Mouse (Mus musculus) embryonic facial prominence, embryonic 10.5 days (tissue): ENCODE measurements around the gene Thrb. TPM values are rescaled to one million over a fixed set of nuclear protein-coding genes. Genes with fewer than 3 reads are reported as not detected.

Source experiments
- DNase-seq: peaks from one replicate; pipeline ENCODE4 v3.0.0-alpha.2; 2017; ENCODE audit warnings: low spot score
- H3K27ac ChIP-seq: fragments of 300-500 bp; sonication (generic); replicated peaks from 2 replicates; pipeline ENCODE4 v1.5.1; 2016; ENCODE audit warnings: mild to moderate bottlenecking
- H3K27me3 ChIP-seq: fragments of 300-500 bp; sonication (generic); replicated peaks from 2 replicates; pipeline ENCODE4 v1.6.1; 2016; ENCODE audit warnings: low read depth, mild to moderate bottlenecking; ENCODE audit not compliant: poor library complexity, severe bottlenecking
- H3K36me3 ChIP-seq: fragments of 300-500 bp; sonication (generic); replicated peaks from 2 replicates; pipeline ENCODE4 v1.6.1; 2016; ENCODE audit warnings: mild to moderate bottlenecking, moderate library complexity
- H3K4me1 ChIP-seq: fragments of 300-500 bp; sonication (generic); 2 replicates; pipeline ENCODE4 v1.6.1; 2016
- H3K4me3 ChIP-seq: fragments of 300-500 bp; sonication (generic); 2 replicates; pipeline ENCODE4 v1.5.1; 2016; ENCODE audit warnings: mild to moderate bottlenecking, moderate library complexity
- H3K9me3 ChIP-seq: fragments of 300-500 bp; sonication (generic); 2 replicates; pipeline ENCODE4 v1.6.1; 2016; ENCODE audit warnings: mild to moderate bottlenecking
- WGBS: fragments of 180-500 bp; shearing (Covaris S2); methylation state at CpG from one replicate; pipeline ENCODE4 v1.1.7; 2016; 5-methylcytosine and 5-hydroxymethylcytosine counted together
- polyA plus RNA-seq: library from polyadenylated mRNA; unstranded; fragments of >200 nt; fragmentation: Nextera tagmentation; extraction: Ambion mirVana; gene quantifications from 2 replicates; pipeline ENCODE4 v1.2.1, GENCODE M21; 2016

Thrb gene
- polyA plus RNA-seq = 1.2 and 1.5 TPM in 2 replicates

DNA sequence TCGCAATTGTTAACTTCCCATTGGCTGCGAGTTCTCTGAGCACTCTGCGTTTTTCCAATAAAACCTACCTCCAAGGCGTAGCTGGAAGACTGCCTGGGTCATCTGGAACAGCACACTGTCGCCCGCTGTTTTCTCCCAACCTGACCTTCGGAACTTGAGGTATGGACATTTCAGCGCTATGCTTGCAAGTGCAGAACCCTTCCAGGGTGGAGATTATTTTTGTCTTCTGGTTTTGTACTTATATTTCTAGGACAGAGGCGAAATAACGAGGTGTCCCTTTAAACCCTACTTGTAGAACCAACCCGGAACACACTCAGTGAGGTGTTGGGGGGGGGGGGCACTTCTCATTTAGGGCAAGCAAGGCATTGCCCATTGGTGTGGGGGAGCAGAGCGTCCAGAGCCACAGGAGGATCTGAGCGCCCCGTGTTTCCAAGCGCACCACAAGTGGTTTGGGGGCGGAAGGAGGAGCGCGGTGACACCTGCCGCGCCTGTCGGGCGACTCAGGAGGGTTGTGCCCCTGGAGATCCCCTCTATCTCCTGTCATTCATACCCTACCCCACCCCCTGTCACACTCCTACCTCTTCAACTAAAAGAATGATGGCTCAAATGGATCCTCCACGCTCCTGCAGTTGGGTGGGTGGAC, at the start of gene Thrb:
TSS of gene Thrb (plus strand) at position 576 of the 643 bp plus-strand sequence.
- Histone ChIP-seq H3K4me3 (peak within 1 kb of the TSS; percentile 75), H3K36me3 (no peaks in the 10 kb centered on the region), H3K9me3 (no peaks in the 10 kb centered on the region), H3K27ac (peak within 1 kb of the TSS; percentile 61), H3K4me1 (peaks cover 22% of the 10 kb centered on the region), H3K27me3 (peaks cover 46% of the 10 kb centered on the region)
- 1% methylated on average over 23 of the region's 23 CpGs for WGBS
- DNase-seq = no peak

DNA sequence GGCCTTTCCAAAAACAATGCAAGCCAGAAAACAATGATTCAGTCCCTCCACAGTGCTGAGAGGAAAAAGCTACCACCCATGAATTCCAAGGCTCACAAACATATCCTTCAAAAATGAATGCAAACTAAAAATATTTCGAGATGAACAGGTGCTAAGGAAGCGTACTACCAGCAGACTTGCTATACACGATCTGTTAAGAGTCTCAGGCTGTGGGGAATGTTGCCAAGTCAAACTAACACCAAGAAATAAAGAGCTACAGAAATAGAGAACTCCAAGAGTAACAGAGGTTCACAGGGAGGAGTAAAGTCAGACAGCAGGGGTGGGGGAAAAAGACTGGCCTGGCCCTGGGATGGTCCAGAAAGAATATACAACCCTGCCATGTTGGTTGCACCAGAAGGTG, 38.4 kb upstream of the Thrb start:
- no peak for DNase-seq
- Histone ChIP-seq H3K4me3 (no peak overlapping the region), H3K9me3 (no peaks in the 10 kb centered on the region), H3K36me3 (no peaks in the 10 kb centered on the region), H3K27me3 (no peaks in the 10 kb centered on the region), H3K4me1 (no peaks in the 10 kb centered on the region), H3K27ac (no peak overlapping the region)
- 83% methylated on average over 3 of the region's 3 CpGs for WGBS

DNA sequence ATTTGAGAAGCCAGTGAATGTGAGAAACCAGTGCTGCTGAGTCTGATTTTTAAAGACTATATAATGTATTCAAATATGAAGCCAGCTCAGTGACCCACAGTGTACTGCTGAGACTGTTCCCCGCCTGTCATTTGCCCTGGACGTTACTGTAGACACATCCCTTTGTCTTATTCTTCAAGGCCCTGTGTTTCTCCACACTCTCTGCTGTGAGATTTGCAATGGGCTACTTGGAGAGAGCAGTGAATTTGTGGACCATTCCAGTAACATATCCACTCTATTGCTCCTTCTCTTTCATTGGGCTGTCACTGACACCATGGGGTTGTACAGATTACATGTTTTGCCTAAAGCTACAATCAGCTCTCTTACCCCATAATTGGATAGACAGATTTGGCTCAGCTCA, 36.1 kb upstream of the Thrb start:
- WGBS = 62% methylated on average over 2 of the region's 2 CpGs
- H3K4me3 ChIP-seq = no peak overlapping the region
- no peaks in the 10 kb centered on the region for H3K9me3 ChIP-seq
- no peak overlapping the region for H3K27ac ChIP-seq
- no peaks in the 10 kb centered on the region for H3K36me3 ChIP-seq
- H3K27me3 ChIP-seq = no peaks in the 10 kb centered on the region
- no peaks in the 10 kb centered on the region for H3K4me1 ChIP-seq
- DNase-seq = no peak

DNA sequence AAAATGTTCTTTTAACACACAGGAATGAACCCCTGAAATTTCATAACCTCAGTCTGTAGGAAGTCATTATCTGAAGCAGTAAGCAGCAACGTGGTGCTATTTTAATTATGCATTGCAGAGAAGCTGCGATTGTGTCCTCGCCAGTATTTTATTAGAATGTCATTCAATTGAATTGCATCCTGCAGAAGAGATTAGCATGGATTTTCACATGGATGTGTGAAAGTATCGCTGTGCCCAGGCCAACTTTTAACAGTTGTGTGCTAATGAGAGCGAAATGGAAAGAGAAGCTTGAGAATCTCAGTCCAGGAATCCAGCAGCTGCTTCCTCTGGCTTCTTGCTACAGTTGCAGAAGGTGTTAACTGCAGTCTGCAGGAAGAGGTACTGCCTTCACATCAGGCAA, 30.8 kb upstream of the Thrb start:
- Histone ChIP-seq H3K27me3 (no peaks in the 10 kb centered on the region), H3K4me1 (peaks cover 9% of the 10 kb centered on the region), H3K36me3 (no peaks in the 10 kb centered on the region), H3K27ac (no peak overlapping the region), H3K4me3 (no peak overlapping the region), H3K9me3 (no peaks in the 10 kb centered on the region)
- DNase-seq = no peak
- 77% methylated on average over 5 of the region's 5 CpGs for WGBS

DNA sequence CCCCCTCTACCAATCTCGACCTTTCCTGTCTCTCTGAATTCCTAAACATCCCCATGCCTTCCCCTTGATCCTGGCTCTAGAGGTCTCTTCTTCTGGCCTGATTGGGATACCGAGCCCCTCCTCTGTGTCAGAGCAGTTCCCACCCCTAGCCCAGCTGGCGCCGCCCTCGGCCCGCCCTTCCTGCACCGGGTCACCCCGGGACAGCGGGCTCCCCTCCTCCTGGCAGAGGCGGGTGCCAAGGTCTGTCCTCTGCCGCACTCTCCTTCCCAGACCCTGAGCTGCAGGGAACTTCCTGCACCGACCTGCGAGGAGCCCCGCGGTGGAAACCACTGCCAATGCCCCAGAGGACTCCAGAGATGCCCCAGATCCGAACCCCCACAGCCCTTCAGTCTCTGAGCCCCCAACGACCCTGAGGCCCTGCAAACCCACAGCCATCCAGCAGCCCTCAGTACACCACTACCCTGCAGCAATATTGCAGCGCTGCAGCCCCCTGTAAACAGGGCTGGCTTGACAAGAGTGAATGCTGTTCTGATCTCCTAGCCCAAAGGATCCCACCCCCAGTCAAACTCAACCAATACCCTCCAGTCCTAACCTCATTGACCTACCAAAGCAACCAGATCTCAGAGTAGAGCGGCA, 27.1 kb upstream of the Thrb start:
- Histone ChIP-seq H3K36me3 (no peaks in the 10 kb centered on the region), H3K27me3 (no peaks in the 10 kb centered on the region), H3K4me3 (peak overlapping the region; percentile 48), H3K27ac (peak overlapping the region; percentile 54; the same call in 1 of the 2 replicates), H3K9me3 (no peaks in the 10 kb centered on the region), H3K4me1 (peaks cover 9% of the 10 kb centered on the region)
- 4% methylated on average over 19 of the region's 19 CpGs for WGBS
- peak; percentile 43 for DNase-seq

DNA sequence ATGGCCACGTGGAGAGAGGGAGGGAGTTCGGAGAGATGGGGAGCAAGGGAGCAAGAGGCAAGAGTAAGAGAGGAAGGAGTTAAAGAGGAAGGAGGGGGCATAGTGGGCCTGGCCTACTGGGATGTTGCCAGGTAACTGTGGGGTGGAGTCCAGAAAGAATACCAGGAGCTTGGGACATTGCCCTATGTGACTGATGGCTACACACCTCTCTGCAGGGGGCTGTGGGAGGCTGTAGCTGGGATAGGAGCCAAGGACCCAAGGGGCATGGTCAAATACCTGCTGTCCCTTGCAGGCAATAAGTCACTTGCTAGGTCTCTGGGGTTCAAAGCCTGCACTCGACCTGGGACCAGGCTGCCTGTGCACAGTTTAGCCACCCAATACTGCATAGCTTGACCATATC, 23.1 kb upstream of the Thrb start:
- Histone ChIP-seq H3K27ac (no peak overlapping the region), H3K4me1 (peaks cover 9% of the 10 kb centered on the region), H3K36me3 (no peaks in the 10 kb centered on the region), H3K27me3 (no peaks in the 10 kb centered on the region), H3K4me3 (no peak overlapping the region), H3K9me3 (no peaks in the 10 kb centered on the region)
- 78% methylated on average over 3 of the region's 3 CpGs for WGBS
- no peak for DNase-seq

DNA sequence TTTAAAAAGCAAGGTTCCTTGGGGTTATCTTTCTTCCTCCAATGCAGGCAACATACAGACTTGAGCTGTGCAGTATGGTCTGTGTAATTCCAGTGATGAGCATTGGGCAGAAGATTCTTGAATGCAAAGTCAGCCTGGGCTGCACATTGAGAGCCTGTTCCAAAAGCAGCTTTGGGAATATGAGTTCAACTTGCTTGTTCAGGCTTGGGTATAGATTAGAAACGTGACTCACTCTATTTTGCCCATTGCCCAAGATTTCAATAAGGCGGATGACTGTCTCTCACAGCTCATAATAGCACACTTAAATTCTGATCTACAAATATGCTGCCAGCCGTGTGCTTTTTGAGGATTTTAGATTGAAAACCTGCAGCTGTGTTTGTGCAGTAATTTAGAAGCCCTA, 18.3 kb upstream of the Thrb start:
- Histone ChIP-seq H3K36me3 (no peaks in the 10 kb centered on the region), H3K4me3 (no peak overlapping the region), H3K27ac (no peak overlapping the region), H3K27me3 (no peaks in the 10 kb centered on the region), H3K9me3 (no peaks in the 10 kb centered on the region), H3K4me1 (no peaks in the 10 kb centered on the region)
- no peak for DNase-seq
- 68% methylated on average over 3 of the region's 3 CpGs for WGBS

DNA sequence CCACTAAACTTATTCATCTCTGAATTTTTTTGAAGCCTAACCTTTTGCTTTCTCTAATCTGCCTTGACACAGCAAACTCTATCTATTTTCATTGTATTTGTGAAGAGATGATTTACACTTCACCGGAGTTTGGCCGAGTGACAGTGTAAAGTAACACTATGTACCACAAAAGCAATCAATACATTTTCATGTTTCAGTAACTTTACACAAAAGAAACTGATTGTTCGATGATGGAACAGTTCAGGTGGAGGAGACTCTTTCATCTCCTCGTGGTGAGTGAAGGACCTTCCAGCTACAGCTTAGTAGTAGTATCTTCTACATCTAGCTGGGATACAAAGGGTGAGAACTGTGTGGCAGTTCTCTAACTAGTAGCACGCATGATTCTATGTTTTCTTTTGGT, 5.0 kb upstream of the Thrb start:
- Histone ChIP-seq H3K27me3 (peaks cover 9% of the 10 kb centered on the region), H3K4me1 (peaks cover 10% of the 10 kb centered on the region), H3K4me3 (no peak overlapping the region), H3K36me3 (no peaks in the 10 kb centered on the region), H3K27ac (no peak overlapping the region), H3K9me3 (no peaks in the 10 kb centered on the region)
- 75% methylated on average over 5 of the region's 5 CpGs for WGBS
- no peak for DNase-seq

DNA sequence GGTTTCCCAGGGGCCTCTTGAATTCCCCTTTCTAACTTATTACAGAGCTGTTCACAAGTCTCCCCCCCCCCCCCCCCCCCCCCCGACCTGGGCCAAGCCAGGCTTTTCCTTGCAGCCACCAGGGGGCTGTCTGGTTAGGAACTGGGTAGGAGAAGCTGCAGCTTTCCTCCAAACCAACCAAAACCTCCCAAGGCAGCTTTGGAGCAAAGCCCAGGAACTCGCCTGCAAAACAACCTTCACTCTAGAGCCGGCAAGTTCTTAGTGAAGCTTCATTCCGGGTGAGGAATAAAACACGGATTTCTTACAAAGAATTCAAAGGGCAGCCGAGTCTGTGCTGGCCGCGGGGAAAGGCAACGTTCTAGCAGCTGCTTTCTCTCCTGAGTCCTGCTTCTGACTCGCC, 1.0 kb upstream of the Thrb start:
- under 1% methylated on average over 10 of the region's 10 CpGs for WGBS
- Histone ChIP-seq H3K4me1 (peaks cover 22% of the 10 kb centered on the region), H3K27me3 (peaks cover 46% of the 10 kb centered on the region), H3K9me3 (no peaks in the 10 kb centered on the region), H3K4me3 (peak overlapping the region; percentile 75), H3K36me3 (no peaks in the 10 kb centered on the region), H3K27ac (no peak overlapping the region)
- DNase-seq = peak; percentile 85

DNA sequence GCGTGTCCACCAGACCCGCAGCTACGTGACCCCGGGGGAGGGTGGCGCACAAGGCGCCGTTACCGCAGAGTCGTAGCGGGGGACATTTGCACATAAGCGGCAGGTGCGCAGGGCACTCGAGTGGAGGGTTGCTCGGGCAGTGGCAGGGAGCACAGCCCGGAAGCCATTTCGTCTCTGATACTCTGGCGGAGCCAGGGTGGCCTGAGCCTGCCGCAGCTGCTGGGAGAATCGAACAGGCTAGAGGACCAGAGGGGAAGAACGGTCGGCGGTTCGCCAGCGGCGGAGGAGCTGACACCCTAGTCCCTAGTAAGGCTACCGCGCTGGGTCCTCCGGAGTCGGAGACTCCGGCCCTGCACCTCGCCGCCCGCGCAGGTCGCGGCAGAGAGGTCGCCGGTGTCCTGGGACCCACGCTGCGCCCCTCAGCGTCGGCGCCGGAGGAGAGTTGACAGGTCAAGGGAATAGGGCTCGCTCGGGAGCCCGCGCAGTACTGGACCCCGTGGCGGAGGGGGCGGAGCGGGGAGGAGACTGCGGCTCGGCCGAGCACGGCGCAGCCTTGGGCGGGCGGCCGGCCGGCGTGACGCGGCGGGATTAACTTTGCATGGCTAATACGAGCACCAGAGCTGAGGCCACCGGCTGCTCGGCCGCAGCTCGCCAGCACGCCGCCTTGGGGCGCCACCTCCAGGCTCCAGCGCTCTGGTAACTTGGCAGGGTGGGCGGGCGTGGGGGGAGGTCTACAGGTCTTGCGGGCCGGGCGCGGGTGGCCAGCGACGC, 453 bp downstream of the Thrb start:
- peak overlapping the region; percentile 61 for H3K27ac ChIP-seq
- peak; percentile 86 for DNase-seq
- no peaks in the 10 kb centered on the region for H3K9me3 ChIP-seq
- H3K36me3 ChIP-seq = no peaks in the 10 kb centered on the region
- H3K4me3 ChIP-seq = peak overlapping the region; percentile 75
- under 1% methylated on average over 82 of the region's 82 CpGs for WGBS
- peaks cover 22% of the 10 kb centered on the region for H3K4me1 ChIP-seq
- peaks cover 46% of the 10 kb centered on the region for H3K27me3 ChIP-seq

DNA sequence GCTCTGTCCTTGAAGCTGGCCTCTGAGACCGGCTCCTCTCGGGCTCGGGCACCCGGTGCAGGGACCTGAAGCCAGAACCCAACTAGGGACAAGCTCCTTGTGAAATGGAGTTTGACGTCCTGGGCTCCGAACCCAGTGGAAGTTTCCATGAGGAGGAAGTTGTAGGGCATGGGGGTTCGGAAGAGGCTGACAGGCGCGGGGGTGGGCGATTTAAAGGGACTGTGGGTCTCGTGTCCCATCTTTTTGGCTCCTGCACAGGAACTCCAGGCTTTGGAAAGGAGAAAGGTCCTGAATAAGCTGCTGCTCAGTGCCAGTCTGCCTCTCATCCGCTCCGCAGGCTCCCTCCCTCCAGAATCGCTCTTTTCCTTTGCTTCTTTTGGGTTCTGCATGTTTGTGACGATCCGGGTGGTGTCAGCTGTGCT, 1.1 kb downstream of the Thrb start:
- no peak for DNase-seq
- Histone ChIP-seq H3K4me1 (peaks cover 22% of the 10 kb centered on the region), H3K9me3 (no peaks in the 10 kb centered on the region), H3K27ac (peak overlapping the region; percentile 61), H3K36me3 (no peaks in the 10 kb centered on the region), H3K4me3 (peak overlapping the region; percentile 75), H3K27me3 (peaks cover 46% of the 10 kb centered on the region)
- WGBS = under 1% methylated on average over 16 of the region's 16 CpGs

DNA sequence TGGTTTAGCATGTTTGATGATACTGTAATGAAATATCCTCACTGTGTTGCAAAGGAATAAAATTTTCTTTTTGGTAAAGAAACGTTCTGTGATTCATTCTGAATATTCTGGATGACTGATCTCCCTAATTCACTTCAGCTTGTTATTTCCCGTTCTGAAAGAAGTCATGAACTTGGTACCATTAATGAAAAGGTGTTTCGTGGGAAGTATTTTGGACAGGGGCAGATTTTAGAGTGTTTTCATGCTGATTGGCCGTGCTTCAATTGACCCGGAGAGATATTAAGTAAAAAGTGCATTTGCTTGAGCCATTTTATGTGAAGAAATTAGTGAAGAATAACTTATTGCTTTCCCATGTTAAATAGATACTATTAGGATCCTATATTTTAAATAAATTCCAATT, 2.0 kb downstream of the Thrb start:
- H3K4me3 ChIP-seq = no peak overlapping the region
- DNase-seq = no peak
- H3K27me3 ChIP-seq = peaks cover 46% of the 10 kb centered on the region
- no peaks in the 10 kb centered on the region for H3K9me3 ChIP-seq
- no peaks in the 10 kb centered on the region for H3K36me3 ChIP-seq
- WGBS = 34% methylated on average over 5 of the region's 5 CpGs
- peaks cover 22% of the 10 kb centered on the region for H3K4me1 ChIP-seq
- no peak overlapping the region for H3K27ac ChIP-seq

DNA sequence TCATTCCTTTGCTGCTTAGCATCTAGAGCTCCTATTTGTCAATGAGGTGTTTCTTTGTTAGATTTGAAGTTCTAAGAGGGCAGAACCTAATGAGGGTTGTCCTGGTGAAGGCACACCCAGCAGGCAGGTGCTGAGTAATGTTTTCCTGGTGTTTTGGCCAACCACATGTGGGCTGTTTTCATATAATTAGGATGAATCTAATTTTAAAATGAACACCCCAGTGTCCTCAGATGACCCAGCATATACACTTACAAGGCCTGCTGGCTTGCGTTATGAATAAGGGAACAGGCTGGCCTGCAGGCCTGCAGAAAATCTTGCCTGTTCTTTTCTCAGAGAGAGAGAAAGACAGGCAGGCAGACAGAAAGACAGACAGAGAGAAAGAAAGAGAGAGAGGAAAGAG, 14.3 kb downstream of the Thrb start:
- H3K27me3 ChIP-seq = no peaks in the 10 kb centered on the region
- no peak overlapping the region for H3K27ac ChIP-seq
- H3K4me1 ChIP-seq = no peaks in the 10 kb centered on the region
- no peak for DNase-seq
- H3K36me3 ChIP-seq = no peaks in the 10 kb centered on the region
- no peak overlapping the region for H3K4me3 ChIP-seq
- WGBS = 85% methylated on average over 1 of the region's 1 CpGs
- no peaks in the 10 kb centered on the region for H3K9me3 ChIP-seq
